Mouse (Mus musculus): ENCODE measurements around the gene Eif3g.

GRCm38 (mm10) chr9:20859926-20860325 lies 38.5 kb downstream of the Eif3g start:
- no peak for TF ChIP-seq GATA1 (IDR thresholded peaks at IDR 0.05; ENCODE audit: low read length)
- no peak for TF ChIP-seq TAL1 (IDR thresholded peaks at IDR 0.05; ENCODE audit: low read length)

Measured in erythroblast, embryonic 14.5 days (primary cell).